Mouse (Mus musculus) hindbrain, embryonic 12.5 days (tissue): Measurements from ENCODE around the gene Batf. TPM values are rescaled to one million over a fixed set of nuclear protein-coding genes. Genes with fewer than 3 reads are reported as not detected.

ENCODE experiments used
- microRNA-seq: library from miRNA; unstranded; fragments of <30 nt; microRNA quantifications from one replicate; pipeline ENCODE4, GENCODE M21; 2017
- polyA plus RNA-seq: library from polyadenylated mRNA; unstranded; fragments of >200 nt; fragmentation: Nextera tagmentation; extraction: Ambion mirVana; gene quantifications from 2 replicates; pipeline ENCODE4 v1.2.1, GENCODE M21; 2016

The Batf gene
- polyA plus RNA-seq, 1 experiment from 2014 or later: 2.3 TPM

Small RNA genes within 50 kb of the gene (microRNA-seq; reads per million reads assigned to microRNA genes)
- not detected for gene Gm47285

Other genes with a start within 250 kb of the Batf start
- 2.4 and 2.7 TPM in 2 replicates for gene Fos, start 212.8 kb upstream of the Batf start, polyA plus RNA-seq
- 0.90 and 1.1 TPM in 2 replicates for gene Jdp2, start 87.6 kb upstream of the Batf start, polyA plus RNA-seq
- 2.6 and 3.4 TPM in 2 replicates for gene Flvcr2, start 59.9 kb downstream of the Batf start, polyA plus RNA-seq
- gene Erg28, start 137.9 kb downstream of the Batf start, polyA plus RNA-seq: 97.3 and 106 TPM in 2 replicates
- 15.9 and 19.0 TPM in 2 replicates for gene Ttll5, start 138.0 kb downstream of the Batf start, polyA plus RNA-seq